Mouse (Mus musculus) intestine, postnatal 0 days (tissue): ENCODE results near the gene Tbc1d9. TPM values are rescaled to one million over a fixed set of nuclear protein-coding genes. Genes with fewer than 3 reads are reported as not detected.

ENCODE experiments used
- ATAC-seq: fragments of 200-750 bp; cut with Nextera tagmentation; 2 replicates; pipeline ENCODE4 v1.8.0; 2017; ENCODE audit warnings: mild to moderate bottlenecking, moderate TSS enrichment, moderate library complexity
- H3K27ac ChIP-seq: fragments of 300-500 bp; sonication (generic); 2 replicates; pipeline ENCODE4 v1.5.1; 2014; ENCODE audit warnings: mild to moderate bottlenecking, low read depth, low read length, moderate library complexity
- H3K27me3 ChIP-seq: fragments of 300-500 bp; sonication (generic); replicated peaks from 2 replicates; pipeline ENCODE4 v1.6.1; 2014; ENCODE audit warnings: low read length, mixed read lengths; ENCODE audit not compliant: control insufficient read depth, insufficient read depth
- H3K36me3 ChIP-seq: fragments of 300-500 bp; sonication (generic); 2 replicates; pipeline ENCODE4 v1.6.1; 2014; ENCODE audit warnings: mild to moderate bottlenecking, moderate library complexity; ENCODE audit not compliant: control insufficient read depth, insufficient read depth
- H3K4me1 ChIP-seq: fragments of 300-500 bp; sonication (generic); replicated peaks from 2 replicates; pipeline ENCODE4 v1.6.1; 2014; ENCODE audit warnings: antibody characterized with exemption, low read length, mixed read lengths; ENCODE audit not compliant: control insufficient read depth, insufficient read depth
- H3K4me2 ChIP-seq: fragments of 300-500 bp; sonication (generic); replicated peaks from 2 replicates; pipeline ENCODE4 v1.6.1; 2014; ENCODE audit warnings: low read depth, mild to moderate bottlenecking, moderate library complexity
- H3K4me3 ChIP-seq: fragments of 300-500 bp; sonication (generic); 2 replicates; pipeline ENCODE4 v1.5.1; 2014; ENCODE audit warnings: low read depth, low read length
- H3K9ac ChIP-seq: fragments of 300-500 bp; sonication (generic); 2 replicates; pipeline ENCODE4 v1.6.1; 2014; ENCODE audit warnings: mild to moderate bottlenecking, low read depth, low read length
- H3K9me3 ChIP-seq: fragments of 300-500 bp; sonication (generic); 2 replicates; pipeline ENCODE4 v1.6.1; 2016; ENCODE audit warnings: mixed run types; ENCODE audit not compliant: control insufficient read depth
- CTCF ChIP-seq: sonication (generic); IDR thresholded peaks from 2 replicates; pipeline ENCODE4 v1.5.1; 2016; ENCODE audit warnings: low read depth, mild to moderate bottlenecking, control low read depth, antibody characterized with exemption, moderate library complexity
- WGBS: fragments of 180-500 bp; shearing (Covaris S2); extraction: QIAGEN DNeasy Blood & Tissue Kit; methylation state at CpG from one replicate; pipeline ENCODE4 v1.1.7; 2014; 5-methylcytosine and 5-hydroxymethylcytosine counted together
- polyA plus RNA-seq: library from polyadenylated mRNA; unstranded; fragments of >200 nt; fragmentation: Nextera tagmentation; extraction: Ambion mirVana; gene quantifications from 2 replicates; pipeline ENCODE4 v1.2.1, GENCODE M21; 2015

The Tbc1d9 gene
- polyA plus RNA-seq, 1 experiment from 2014 or later, result 1.7 TPM

DNA sequence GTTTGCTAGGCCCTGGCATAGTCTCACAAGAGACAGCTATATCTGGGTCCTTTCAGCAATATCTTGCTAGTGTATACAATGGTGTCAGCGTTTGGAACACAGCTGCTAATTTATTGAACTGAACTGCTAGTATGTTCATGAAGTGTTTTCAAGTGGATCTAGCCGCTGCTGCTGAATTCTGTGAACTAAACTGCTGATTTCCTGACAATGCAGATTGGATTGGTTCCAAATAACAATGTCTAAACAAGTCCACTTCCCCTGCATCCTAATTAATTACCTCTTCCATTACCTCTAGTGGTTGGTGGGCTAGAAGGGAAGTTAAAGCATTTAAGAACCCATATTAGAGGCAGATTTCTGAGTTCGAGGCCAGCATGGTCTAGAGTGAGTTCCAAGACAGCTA is 19.7 kb upstream of the Tbc1d9 start:
- Histone ChIP-seq H3K4me2 (no peak overlapping the region), H3K36me3 (no peaks in the 10 kb centered on the region), H3K9ac (no peak overlapping the region), H3K4me3 (no peak overlapping the region), H3K4me1 (no peaks in the 10 kb centered on the region), H3K27ac (no peak overlapping the region), H3K9me3 (no peaks in the 10 kb centered on the region), H3K27me3 (no peaks in the 10 kb centered on the region)
- 61% methylated on average over 3 of the region's 3 CpGs for WGBS
- no peak for TF ChIP-seq CTCF
- ATAC-seq, result no peak

DNA sequence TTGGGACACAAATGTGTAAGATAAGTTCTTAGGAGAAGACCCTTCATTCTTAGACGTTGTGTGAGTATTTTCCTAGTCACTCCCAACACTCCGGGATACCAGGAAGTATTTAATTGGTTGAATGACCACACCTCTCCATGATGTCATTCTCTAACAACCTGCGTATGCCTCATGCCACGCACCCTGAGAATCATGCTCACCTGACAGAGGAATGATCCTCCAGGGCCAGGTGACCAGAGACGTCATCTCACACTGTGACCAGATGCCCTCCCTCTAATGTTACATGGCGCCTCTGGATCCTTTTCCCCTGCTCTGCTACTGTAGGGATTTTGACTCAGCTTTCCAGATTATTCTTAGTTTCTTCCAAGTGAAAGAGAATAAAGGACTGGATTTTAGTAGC is 16.0 kb upstream of the Tbc1d9 start:
- WGBS, result 71% methylated on average over 6 of the region's 6 CpGs
- H3K4me3 ChIP-seq, result no peak overlapping the region
- no peaks in the 10 kb centered on the region for H3K4me1 ChIP-seq
- TF ChIP-seq CTCF, result no peak
- H3K4me2 ChIP-seq, result no peak overlapping the region
- no peaks in the 10 kb centered on the region for H3K9me3 ChIP-seq
- no peaks in the 10 kb centered on the region for H3K27me3 ChIP-seq
- no peak overlapping the region for H3K9ac ChIP-seq
- H3K27ac ChIP-seq, result no peak overlapping the region
- H3K36me3 ChIP-seq, result no peaks in the 10 kb centered on the region
- peak; percentile 63 for ATAC-seq

DNA sequence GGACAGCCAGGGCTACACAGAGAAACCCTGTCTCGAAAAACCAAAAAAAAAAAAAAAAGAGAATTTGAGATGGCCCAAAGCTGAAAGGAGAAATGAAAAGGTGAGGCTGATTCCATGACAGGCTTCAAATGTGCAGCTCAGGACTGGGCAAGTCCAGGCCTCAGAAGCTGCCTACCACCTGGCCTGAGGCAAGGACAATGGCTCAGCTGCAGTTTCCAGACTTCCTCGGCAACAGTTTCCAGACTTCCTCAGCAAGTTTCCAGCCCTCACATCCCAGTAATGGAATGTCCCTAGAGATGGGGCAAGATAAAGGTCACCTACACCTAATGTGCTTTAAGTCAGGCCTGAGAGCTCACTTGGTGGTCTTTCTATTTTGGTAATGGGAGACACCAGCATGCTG is 13.1 kb upstream of the Tbc1d9 start:
- H3K4me2 ChIP-seq, result no peak overlapping the region
- whole genome bisulfite sequencing, result 75% methylated on average over 1 of the region's 2 CpGs
- H3K36me3 ChIP-seq, result no peaks in the 10 kb centered on the region
- no peaks in the 10 kb centered on the region for H3K9me3 ChIP-seq
- H3K4me3 ChIP-seq, result no peak overlapping the region
- H3K4me1 ChIP-seq, result no peaks in the 10 kb centered on the region
- no peak for TF ChIP-seq CTCF
- no peaks in the 10 kb centered on the region for H3K27me3 ChIP-seq
- no peak for ATAC-seq
- H3K9ac ChIP-seq, result no peak overlapping the region
- H3K27ac ChIP-seq, result no peak overlapping the region

DNA sequence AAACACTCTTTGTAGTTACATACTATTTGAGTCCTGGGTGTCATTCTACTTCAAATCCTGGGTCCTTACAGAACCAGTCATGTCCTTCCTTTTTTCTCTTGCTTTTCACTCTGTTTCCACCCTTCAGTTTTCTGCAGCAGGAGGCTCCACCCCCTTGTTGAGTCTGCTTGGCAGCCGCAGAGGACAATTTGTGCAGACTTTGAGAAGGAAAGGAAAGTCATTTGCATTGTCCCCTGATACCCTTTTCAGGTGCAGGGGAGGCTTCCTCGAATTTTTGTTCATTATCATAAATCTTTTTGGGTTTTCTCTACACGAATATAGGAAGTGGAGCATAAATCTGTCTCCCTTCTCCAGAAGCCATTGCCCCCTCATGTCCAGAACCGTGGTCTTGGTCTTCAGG is 12.7 kb upstream of the Tbc1d9 start:
- Histone ChIP-seq H3K4me3 (no peak overlapping the region), H3K4me2 (no peak overlapping the region), H3K27ac (no peak overlapping the region), H3K9me3 (no peaks in the 10 kb centered on the region), H3K4me1 (no peaks in the 10 kb centered on the region), H3K27me3 (no peaks in the 10 kb centered on the region), H3K36me3 (no peaks in the 10 kb centered on the region), H3K9ac (no peak overlapping the region)
- no peak for TF ChIP-seq CTCF
- no peak for ATAC-seq
- 55% methylated on average over 4 of the region's 4 CpGs for WGBS

DNA sequence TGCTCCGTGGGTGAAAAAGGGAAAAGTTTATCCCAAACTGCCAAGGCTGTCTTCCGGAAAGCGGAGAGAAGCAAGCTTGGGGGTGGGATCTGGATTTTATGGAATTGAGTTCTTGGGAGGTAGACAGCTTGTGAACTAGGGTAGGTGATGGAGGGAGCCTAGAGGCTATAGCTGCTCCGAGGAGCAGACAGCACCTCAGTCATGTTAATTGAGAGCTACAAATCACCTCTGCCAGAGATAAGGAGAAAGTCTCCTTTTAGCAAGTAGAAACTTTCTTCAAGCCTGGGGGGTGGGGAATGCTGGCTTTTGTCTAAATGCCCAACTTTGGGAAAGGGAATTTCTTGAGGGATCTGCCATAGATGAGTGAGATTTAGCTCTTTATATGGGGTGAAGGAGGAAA is 10.0 kb upstream of the Tbc1d9 start:
- Histone ChIP-seq H3K4me2 (no peak overlapping the region), H3K4me1 (no peaks in the 10 kb centered on the region), H3K27ac (no peak overlapping the region), H3K9me3 (no peaks in the 10 kb centered on the region), H3K27me3 (no peaks in the 10 kb centered on the region), H3K36me3 (no peaks in the 10 kb centered on the region), H3K9ac (no peak overlapping the region), H3K4me3 (no peak overlapping the region)
- WGBS, result 38% methylated on average over 4 of the region's 4 CpGs
- no peak for TF ChIP-seq CTCF
- no peak for ATAC-seq

DNA sequence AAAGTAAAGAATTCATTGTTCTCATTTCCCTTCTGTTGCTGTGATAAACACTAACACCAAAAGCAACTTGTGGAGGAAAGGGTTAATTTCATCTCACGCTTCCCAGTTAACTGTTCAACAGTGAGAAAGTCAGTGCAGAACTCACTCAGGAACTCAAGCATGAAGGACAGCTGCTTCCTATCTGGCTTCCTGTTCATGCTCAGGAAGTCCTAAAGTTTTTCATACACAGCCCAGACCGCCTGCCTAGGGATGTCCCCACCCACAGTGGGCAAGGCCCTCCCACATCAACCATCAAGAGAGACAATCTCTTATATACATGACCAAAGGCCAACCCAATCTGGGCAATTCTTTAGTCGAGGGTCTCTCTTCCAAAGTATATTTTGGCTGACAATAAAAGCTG is 6.2 kb upstream of the Tbc1d9 start:
- ATAC-seq, result no peak
- H3K9me3 ChIP-seq, result no peaks in the 10 kb centered on the region
- WGBS, result 53% methylated on average over 3 of the region's 3 CpGs

DNA sequence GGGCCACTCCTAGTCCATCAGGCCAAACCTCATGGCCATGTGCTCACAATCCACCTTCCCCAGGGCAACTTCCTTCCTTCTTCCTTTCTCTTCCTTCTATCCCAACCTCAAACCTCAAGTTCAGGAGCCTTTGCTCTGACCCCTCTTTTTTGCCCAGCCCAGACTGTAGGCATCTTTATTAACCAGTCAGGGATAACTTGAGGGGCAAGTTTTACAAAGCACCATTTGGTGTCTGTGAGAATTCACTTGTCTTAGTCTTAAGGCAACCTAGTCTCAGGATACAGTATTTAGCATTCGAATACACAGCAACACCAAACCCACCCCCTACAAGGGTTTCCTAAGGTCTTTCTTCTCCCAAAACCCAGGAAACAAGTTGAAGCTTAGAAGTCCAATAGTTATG is 5.5 kb upstream of the Tbc1d9 start:
- Histone ChIP-seq H3K36me3 (no peaks in the 10 kb centered on the region), H3K9me3 (no peaks in the 10 kb centered on the region), H3K9ac (no peak overlapping the region), H3K4me2 (no peak overlapping the region), H3K4me3 (no peak overlapping the region), H3K27ac (no peak overlapping the region), H3K27me3 (no peaks in the 10 kb centered on the region), H3K4me1 (no peaks in the 10 kb centered on the region)
- ATAC-seq, result no peak
- WGBS, result 83% methylated on average over 1 of the region's 1 CpGs
- no peak for TF ChIP-seq CTCF

More for the DNA sequence above, 6.2 kb upstream of the Tbc1d9 start:
- Histone ChIP-seq H3K4me1 (no peaks in the 10 kb centered on the region), H3K36me3 (no peaks in the 10 kb centered on the region), H3K9ac (no peak overlapping the region), H3K4me2 (no peak overlapping the region), H3K4me3 (no peak overlapping the region), H3K27me3 (no peaks in the 10 kb centered on the region), H3K27ac (no peak overlapping the region)
- TF ChIP-seq CTCF, result no peak
